Mouse (Mus musculus) urinary bladder, postnatal 4 days (tissue): ENCODE results near the gene Slit3.

Source experiments
- DNase-seq, 2 experiments: peaks; one replicate each; pipeline ENCODE4 v3.0.0; 2021 to 2022; ENCODE audit warnings: low spot score in 2 of 2

Gene Slit3

DNA sequence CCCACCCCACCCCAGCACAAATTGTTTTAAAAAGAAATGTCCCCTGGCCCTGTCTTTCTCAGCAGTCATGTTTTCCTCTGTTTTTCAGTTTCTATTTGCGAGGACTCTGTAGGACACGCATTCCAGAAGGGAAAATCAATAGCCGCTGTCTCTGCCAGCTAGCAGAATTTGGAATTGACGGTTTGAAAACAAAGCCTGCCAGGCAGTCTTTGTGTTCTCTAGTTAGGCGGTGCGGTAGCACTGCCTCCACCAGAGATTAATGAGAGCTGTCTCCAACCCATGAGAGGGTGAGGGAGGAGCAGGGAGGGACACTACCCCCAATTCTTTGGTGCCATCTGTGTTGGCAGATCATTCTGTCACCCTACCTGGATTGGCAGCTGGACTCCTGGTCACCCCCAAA is 392.3 kb downstream of the Slit3 start:
- no peak for DNase-seq

DNA sequence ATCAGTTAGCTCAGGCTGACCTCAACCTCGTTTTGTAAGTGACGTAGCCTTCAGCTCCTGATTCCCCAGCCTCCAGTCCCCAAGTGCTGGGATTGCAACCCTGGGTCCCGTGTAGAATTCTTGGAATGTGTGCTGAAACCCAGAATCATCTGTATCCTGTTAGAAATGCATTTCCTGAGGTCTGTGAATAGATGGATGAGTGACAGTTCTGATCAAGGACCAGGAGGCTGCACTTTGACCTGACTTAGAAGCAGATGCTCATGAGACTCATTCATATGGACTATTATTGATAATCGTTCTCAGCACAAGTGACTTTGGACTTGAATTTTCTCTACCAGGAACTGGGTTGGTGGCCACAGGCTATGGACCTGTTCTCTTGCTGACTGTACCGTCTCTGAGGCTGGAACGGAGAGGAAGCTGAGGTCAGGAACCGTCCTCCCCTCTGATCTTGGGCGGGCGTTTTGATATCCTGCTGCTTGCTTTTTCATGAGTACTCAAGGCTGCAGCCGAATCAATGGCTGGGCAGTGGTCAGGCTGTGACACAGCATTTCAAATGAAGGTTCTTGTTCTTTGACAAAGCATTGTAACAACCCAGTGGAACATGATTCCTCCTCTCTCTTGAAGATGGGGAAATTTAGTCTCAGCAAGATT is 401.9 kb downstream of the Slit3 start:
- DNase-seq, result no peak

- no peak for DNase-seq
Measured at GRCm38 (mm10) chr11:35523773-35524172, 402.7 kb downstream of the Slit3 start.

DNA sequence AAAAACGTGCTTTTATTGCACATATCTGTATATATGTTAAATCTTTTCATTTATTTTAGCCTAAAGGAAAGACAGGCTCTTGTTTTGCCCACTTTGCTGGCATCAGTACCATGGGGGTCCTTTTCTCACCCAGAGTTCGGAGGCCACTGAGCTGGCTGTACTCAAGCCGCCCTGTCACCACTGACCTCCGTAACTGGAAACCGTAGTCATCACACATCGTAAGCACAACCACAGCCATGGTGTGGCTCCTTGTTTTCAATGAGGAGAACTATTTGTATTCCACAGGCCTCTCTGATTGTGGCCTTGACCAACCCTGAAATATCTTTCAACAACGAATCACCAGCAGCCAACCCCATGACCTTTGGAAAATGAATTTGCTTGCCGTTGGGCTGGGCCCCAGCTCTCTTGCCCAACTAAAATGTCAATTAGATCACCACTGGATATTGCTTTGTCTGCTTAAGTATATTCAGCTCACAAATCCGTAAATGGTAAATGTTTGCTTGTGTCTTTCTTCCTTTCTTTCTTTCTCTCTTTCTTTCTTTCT is 405.3 kb downstream of the Slit3 start:
- no peak for DNase-seq

- DNase-seq, result no peak
Measured at GRCm38 (mm10) chr11:35527816-35528462, 406.9 kb downstream of the Slit3 start.

DNA sequence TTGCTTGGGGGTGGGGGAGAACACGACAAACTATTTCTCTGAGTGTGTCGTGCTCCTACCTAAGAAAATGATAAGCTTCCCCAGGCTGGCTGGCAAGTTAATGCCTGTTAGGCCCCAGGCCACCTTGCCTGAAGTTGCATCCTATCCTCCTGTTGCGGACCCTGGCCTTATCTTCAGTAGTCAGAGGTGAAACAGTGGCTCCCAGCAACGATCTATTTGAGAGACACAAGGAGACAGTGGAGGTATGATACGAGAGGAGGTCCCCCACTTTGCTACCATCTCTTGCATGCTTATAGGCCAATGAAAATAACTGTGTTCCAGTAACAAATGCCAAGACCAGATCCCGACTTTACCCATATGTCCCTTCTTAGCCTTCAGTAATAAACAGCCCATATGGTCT is 414.0 kb downstream of the Slit3 start:
- DNase-seq, result no peak

DNA sequence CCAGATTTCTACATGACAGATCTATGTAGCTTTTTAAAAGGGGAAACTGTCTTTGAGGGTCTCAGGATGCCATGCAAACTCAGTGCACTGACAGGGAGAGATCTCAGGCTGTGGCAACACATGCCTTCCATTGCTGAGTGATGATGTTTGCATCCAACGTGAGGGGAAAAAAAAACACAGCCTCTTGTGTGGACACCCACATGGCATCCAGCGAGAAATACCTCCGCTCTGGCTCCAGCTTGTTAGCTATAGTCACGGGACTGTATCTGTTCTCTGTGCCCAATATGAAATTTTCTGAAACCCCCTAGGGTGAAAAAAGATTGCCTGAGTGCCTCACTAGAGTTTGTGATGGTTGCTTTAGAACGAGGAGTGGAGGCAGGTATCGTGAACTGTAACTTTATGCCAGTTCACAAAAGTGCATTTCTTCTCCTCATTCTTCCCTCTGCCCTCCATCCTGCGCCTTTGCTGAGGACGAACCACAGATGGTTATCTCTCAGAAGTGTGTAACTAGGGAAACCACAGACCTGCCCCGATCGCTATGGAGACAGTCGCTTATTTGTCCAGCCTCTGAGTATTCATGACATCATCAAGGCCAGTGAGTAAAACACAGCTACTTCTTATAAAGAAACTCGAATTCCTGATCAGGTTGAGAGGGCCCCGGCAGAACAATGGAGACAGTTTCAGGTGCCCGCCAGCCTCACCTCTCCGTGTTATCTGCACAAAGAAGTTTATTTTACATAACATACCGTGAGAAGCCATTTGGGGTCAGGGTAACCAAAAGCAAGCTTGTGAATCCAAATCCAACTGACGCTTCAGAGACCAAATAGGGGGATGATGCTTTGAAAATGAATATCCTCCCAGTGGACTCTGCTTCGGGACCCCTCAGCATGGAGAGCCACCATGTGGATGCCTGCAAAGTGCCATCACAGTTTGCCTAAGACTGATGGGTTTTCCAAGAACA is 416.4 kb downstream of the Slit3 start:
- DNase-seq, result no peak

DNA sequence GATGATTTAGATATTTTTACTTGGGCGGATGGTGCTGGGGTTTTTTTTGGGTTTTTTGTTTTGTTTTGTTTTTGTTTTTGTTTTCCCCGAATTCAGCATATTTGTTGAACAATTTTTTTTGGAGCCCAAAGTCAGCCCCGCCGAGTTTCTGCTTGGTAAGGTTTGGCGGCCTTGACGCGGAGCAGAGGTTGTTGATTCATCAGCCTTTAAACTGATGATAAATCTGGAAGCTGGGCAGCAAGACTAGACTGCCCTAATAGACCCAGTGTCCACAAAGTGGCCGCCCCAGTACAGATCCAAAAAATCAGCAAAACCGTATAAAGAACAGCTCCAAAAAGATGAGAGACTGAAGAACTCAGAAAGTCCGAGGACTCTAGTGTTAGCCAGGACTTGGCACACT is 421.7 kb downstream of the Slit3 start:
- no peak for DNase-seq

DNA sequence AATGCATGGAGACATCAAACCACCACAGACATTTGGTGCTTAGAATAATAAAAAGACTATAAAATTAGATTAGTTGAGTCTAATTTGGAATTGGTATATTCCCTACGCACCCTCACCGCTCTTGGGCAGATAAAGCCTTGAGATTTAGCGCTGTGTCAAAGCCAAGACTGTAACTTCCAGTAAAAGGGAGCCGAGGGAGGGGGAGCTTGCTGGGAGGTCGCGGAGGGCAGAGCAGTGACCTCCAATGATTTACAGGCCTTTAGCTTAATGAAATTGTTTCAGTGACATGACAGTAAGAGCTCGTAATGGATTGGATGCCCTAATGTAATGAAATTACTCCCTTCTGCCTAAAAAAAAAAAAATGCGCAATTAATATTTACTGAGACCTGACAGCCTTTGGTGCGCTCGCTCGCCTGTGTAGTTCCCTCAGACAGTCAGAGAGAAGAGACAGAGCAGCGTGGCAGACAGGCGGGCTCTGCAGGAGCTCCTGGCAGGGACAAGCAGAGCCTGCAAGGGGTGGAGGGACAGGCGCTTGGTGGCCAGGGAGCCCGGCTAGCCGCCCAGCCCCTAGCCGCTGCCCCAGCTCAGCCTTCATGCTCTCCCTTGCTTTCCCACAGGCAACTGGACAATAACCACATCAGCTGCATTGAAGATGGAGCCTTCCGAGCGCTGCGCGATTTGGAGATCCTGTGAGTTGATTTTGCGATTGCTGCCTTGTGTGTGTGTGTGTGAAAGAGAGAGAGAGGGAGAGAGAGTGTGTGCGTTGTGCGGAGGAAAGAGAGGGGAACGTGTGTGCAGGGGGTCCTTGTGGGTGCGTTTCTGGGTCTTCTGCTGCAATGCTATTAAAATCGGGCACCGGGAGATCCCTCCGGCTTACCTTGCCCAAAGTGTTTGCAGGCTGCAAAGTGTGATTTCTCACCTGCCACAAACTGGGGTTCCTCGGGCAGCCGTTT is 423.4 kb downstream of the Slit3 start:
- DNase-seq, result no peak

DNA sequence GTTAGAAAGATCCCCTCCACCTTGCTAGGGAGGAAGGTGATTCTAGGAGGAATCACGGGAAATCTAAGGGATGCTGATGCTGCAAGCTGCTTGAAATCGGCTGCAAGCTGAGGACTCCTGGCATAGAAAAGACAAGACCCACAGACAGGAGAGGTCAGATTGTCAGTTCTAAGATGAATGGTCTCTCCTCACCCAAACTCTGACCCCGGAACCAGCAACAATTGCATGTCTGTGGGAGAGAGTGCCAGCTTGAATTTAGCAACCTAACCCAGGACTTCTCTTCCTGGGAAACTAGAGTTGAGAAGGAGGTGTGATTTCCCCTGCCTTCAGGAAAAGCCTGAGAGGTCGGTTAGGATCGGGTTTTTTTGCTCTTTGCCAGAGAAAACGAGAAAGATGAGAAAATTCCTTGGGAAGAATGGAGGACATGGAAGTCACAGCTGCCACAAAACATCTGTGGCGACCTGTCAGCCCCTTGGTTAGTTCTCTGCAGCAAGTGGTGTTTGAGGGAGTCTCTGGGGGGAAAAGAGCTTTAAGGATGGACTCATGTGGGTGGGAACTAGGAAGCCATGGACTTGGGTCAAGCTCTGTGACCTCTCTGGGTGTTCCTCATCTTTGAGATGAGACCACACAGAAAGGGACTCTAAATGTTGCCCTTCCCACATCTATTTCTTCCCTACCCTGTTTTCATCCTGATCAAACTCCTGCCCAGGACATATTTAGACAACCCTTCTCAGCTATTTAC is 425.2 kb downstream of the Slit3 start:
- no peak for DNase-seq

- DNase-seq, result no peak
Measured at GRCm38 (mm10) chr11:35550036-35550435, 429.0 kb downstream of the Slit3 start.

DNA sequence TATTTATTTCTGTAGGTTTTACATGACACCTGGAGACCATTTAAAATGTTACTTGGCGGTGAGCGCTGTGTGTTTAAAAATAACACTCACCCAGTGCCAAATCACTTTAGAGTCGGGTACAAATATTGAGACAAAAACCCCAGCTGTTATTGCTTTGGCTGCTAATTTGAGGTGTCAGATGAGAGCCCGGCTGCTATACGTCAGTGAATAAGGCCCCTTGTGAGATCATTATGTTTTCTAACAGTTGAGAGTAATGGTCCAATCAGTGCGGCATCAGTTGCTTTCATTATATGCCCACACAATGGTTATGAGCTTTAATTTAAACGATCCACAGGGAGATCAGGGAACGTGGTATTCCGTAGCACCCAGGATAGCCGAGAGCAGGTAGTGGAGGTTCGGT is 435.2 kb downstream of the Slit3 start:
- no peak for DNase-seq

GRCm38 (mm10) chr11:35557476-35557875 is 436.5 kb downstream of the Slit3 start:
- no peak for DNase-seq

DNA sequence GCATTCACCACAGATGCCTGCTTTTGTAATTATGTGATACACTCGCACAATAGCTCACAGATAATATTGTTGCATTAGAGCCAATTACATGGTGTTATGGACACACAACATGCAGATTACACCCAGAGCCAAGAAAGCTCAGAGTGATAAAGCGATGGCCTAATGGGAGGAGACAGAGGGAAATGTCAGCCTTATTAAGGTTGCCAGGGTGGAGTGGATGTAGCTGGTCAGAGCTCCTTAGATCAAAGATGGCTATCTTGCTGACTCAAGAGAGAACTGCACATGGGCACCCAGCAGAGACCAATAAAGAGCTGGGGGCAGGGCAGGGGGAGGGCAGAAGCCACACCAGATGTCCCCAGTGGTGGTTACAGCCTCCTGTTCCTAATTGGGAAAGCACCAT is 437.3 kb downstream of the Slit3 start:
- no peak for DNase-seq

- no peak for DNase-seq
Measured at GRCm38 (mm10) chr11:35559386-35559785, 438.4 kb downstream of the Slit3 start.

- no peak for DNase-seq
Measured at GRCm38 (mm10) chr11:35561760-35562159, 440.7 kb downstream of the Slit3 start.

DNA sequence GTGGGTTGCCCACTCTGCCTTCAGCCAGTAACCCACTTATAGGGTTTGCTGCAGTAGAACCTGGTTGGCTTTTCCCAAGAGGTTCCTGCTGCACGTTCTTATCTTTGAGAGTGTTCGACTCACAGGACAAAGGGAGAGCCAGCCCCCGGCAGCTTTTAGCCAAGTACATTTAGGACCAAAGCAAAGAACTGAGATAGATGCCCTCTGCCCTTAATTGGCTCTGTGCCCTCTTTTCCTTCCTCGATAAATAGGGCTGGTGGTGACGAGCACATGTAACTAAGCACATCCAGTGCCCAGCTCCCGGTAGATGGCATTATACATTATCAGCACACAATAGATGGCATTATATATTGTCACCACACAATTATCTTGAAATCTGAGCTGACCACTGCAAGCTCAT is 444.3 kb downstream of the Slit3 start:
- DNase-seq, result no peak

- DNase-seq, result no peak
Measured at GRCm38 (mm10) chr11:35566686-35567085, 445.7 kb downstream of the Slit3 start.

GRCm38 (mm10) chr11:35569126-35569916 is 448.3 kb downstream of the Slit3 start:
- DNase-seq, result no peak

GRCm38 (mm10) chr11:35569957-35570356 is 448.9 kb downstream of the Slit3 start:
- no peak for DNase-seq
